Mouse (Mus musculus) forebrain, embryonic 16.5 days (tissue): ENCODE data around the gene Scaf11. TPM values are rescaled to one million over a fixed set of nuclear protein-coding genes. Genes with fewer than 3 reads are reported as not detected.

ENCODE experiments used
- microRNA-seq: library from miRNA; unstranded; fragments of <30 nt; microRNA quantifications from one replicate; pipeline ENCODE4, GENCODE M21; 2017
- polyA plus RNA-seq: library from polyadenylated mRNA; unstranded; fragments of >200 nt; fragmentation: Nextera tagmentation; extraction: Ambion mirVana; gene quantifications from 2 replicates; pipeline ENCODE4 v1.2.1, GENCODE M21; 2015

Gene Scaf11
- polyA plus RNA-seq, 1 experiment from 2014 or later, result 53.2 TPM

Small RNA genes within 50 kb of the gene (microRNA-seq; reads per million reads assigned to microRNA genes)
- not detected for gene Gm25397

Other genes starting within 250 kb of the Scaf11 start
- 28.7 and 29.8 TPM in 2 replicates for gene Arid2, start 173.3 kb downstream of the Scaf11 start, polyA plus RNA-seq
- 154 and 158 TPM in 2 replicates for gene Slc38a1, start 182.1 kb upstream of the Scaf11 start, polyA plus RNA-seq
- 161 and 200 TPM in 2 replicates for gene Slc38a2, start 238.9 kb upstream of the Scaf11 start, polyA plus RNA-seq